Mouse (Mus musculus): ENCODE measurements at regions not wholly inside any gene's neighbourhood (a gene's known extent, or its start where the extent isn't known, plus 50 kb on each side); places are given as distances from the start of the nearest gene placed in this dataset.

GRCm38 (mm10) chr2:116200795-116201194 is 135.2 kb upstream of the Meis2 start:
- DNase-seq, result no peak

- no peak for DNase-seq
Measured at GRCm38 (mm10) chr2:116181861-116182260, 116.2 kb upstream of the Meis2 start.

GRCm38 (mm10) chr2:116177155-116177554 is 111.5 kb upstream of the Meis2 start:
- DNase-seq, result no peak

GRCm38 (mm10) chr2:116165871-116166770 is 100.5 kb upstream of the Meis2 start:
- DNase-seq, result no peak

All from adrenal gland, postnatal 25 days (tissue).